Mouse (Mus musculus) MEL (cell line): ENCODE measurements around the gene Ppm1g.

ENCODE experiments used
- CTCF ChIP-seq, 3 experiments: IDR thresholded peaks in 2 of 3; conservative IDR thresholded peaks in 1 of 3; 2 replicates each; pipeline ENCODE4 v1.5.1; 2011 to 2012; ENCODE audit warnings: low read length in 3 of 3, low read depth in 2 of 3, mild to moderate bottlenecking in 2 of 3, improper control_type of control experiment in 1 of 3, inconsistent platforms in 1 of 3, mixed read lengths in 1 of 3, moderate library complexity in 1 of 3; ENCODE audit not compliant: control insufficient read depth in 1 of 3, insufficient read depth in 1 of 3, poor library complexity in 1 of 3, severe bottlenecking in 1 of 3
- MAX ChIP-seq: IDR thresholded peaks from 2 replicates; pipeline ENCODE4 v1.6.1; 2011; ENCODE audit warnings: low read length, improper control_type of control experiment
- MEF2A ChIP-seq: IDR thresholded peaks from 2 replicates; pipeline ENCODE4 v1.6.1; 2014; ENCODE audit warnings: low read depth, mild to moderate bottlenecking, inconsistent platforms, low read length, improper control_type of control experiment; ENCODE audit not compliant: poor library complexity, insufficient replicate concordance, severe bottlenecking; ENCODE audit errors: extremely low read depth
- MYB ChIP-seq: IDR thresholded peaks from 2 replicates; pipeline ENCODE4 v1.6.1; 2011; ENCODE audit warnings: mild to moderate bottlenecking, low read depth, low read length, improper control_type of control experiment
- POLR2A ChIP-seq, 2 experiments: IDR thresholded peaks; 2 replicates each; pipeline ENCODE4 v1.6.1; 2011 to 2012; ENCODE audit warnings: low read length in 2 of 2, mild to moderate bottlenecking in 2 of 2, control low read depth in 1 of 2, improper control_type of control experiment in 1 of 2, low read depth in 1 of 2, moderate library complexity in 1 of 2; ENCODE audit not compliant: control insufficient read depth in 1 of 2, insufficient read depth in 1 of 2, poor library complexity in 1 of 2
- POLR2AphosphoS2 ChIP-seq: IDR thresholded peaks from 2 replicates; pipeline ENCODE4 v1.6.1; 2011; ENCODE audit warnings: low read length, improper control_type of control experiment
- TAL1 ChIP-seq: IDR thresholded peaks from 2 replicates; pipeline ENCODE4 v1.6.1; 2012; ENCODE audit warnings: mild to moderate bottlenecking, inconsistent platforms, low read length, moderate library complexity, mixed read lengths
- TBP ChIP-seq: IDR thresholded peaks from 2 replicates; pipeline ENCODE4 v1.8.0; 2011; ENCODE audit warnings: low read depth, low read length, improper control_type of control experiment
- UBTF ChIP-seq: IDR thresholded peaks from 2 replicates; pipeline ENCODE4 v1.6.1; 2012; ENCODE audit warnings: low read depth, mild to moderate bottlenecking, inconsistent platforms, low read length, improper control_type of control experiment, moderate library complexity, borderline replicate concordance; ENCODE audit not compliant: insufficient read depth
- ZC3H11A ChIP-seq: IDR thresholded peaks from 2 replicates; pipeline ENCODE4 v1.6.1; 2012; ENCODE audit warnings: low read depth, mild to moderate bottlenecking, inconsistent platforms, low read length, improper control_type of control experiment
- ZKSCAN1 ChIP-seq: IDR thresholded peaks from 2 replicates; pipeline ENCODE4 v1.6.1; 2012; ENCODE audit warnings: low read depth, mild to moderate bottlenecking, inconsistent platforms, low read length, improper control_type of control experiment, moderate library complexity
- ZNF384 ChIP-seq: IDR thresholded peaks from 2 replicates; pipeline ENCODE4 v1.6.1; 2012; ENCODE audit warnings: low read depth, mild to moderate bottlenecking, inconsistent platforms, low read length, improper control_type of control experiment

GRCm38 (mm10) chr5:31164878-31165277 is 55.6 kb downstream of the Ppm1g start:
- no peak for TF ChIP-seq CTCF (IDR thresholded peaks at IDR 0.05 in 2 of 3, conservative IDR thresholded peaks at IDR 0.05 in 1 of 3; ENCODE audit: control insufficient read depth in 1 of 3, insufficient read depth in 1 of 3, low read depth in 2 of 3, low read length in 3 of 3, poor library complexity in 1 of 3, severe bottlenecking in 1 of 3)
- TF ChIP-seq ZNF384 = no peak
- TF ChIP-seq ZKSCAN1 = no peak
- TF ChIP-seq TAL1 = no peak
- TF ChIP-seq UBTF = no peak
- no peak for TF ChIP-seq ZC3H11A
- no peak; a peak in 1 of 4 replicates for TF ChIP-seq POLR2A (IDR thresholded peaks at IDR 0.05; ENCODE audit: control insufficient read depth in 1 of 2, insufficient read depth in 1 of 2, low read depth in 1 of 2, low read length in 2 of 2, poor library complexity in 1 of 2)
- peak; percentile 17; the same call in 1 of the 2 replicates for TF ChIP-seq MEF2A
- TF ChIP-seq TBP = no peak
- TF ChIP-seq MAX = peak; percentile 30
- TF ChIP-seq MYB = peak; percentile 69
- 0 out of 2 replicates have a peak, but pooled peaks have one; percentile 40 for TF ChIP-seq POLR2AphosphoS2
